Mouse (Mus musculus): Measurements from ENCODE around the gene Brk1. TPM values are rescaled to one million over a fixed set of nuclear protein-coding genes. Genes with fewer than 3 reads are reported as not detected.

The Brk1 gene
- polyA plus RNA-seq, 1 experiment, result 112 TPM

DNA sequence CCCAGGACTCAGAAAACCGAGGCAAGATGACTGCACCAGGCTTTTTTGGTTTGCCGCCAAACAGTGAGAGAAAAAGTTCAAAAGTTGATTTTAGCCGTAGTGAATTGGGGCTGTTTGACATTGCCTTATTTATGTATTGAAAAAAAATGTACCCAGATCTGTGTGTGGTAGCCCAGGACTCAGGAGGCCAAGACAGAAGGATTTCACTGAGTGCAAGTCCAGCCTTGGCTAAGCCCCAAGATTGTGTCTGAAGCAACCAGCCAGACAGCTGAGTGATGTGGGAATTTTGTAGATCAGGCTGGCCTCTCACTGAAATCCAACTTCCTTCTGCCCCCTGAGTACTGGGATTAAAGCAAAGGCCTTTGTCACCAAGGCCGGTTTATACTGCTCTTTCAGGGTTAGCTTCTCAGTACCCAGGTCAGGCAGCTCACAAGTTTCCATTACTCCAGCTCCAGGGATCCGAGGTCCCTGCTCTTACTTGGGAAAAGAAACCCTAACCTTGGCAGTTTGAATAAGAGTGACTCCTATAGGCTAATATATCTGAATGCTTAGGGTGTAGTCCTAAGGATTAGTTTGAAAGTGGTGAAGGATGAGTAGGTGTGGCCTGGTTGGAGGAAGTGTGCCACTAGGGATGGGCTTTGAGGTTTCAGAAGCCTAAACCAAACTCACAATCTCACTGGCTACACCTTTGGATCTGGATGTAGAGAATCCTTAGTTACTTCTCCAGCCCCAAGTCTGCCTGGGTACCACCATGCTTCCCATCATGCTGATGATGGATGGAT is 20.6 kb downstream of the Brk1 start:
- H3K27ac ChIP-seq (ENCODE audit: control insufficient read depth, insufficient read depth, low read depth, low read length, poor library complexity), result no peak overlapping the region
- no peaks in the 10 kb centered on the region; the same call in 1 of the 2 replicates for H3K4me1 ChIP-seq (ENCODE audit: control insufficient read depth, insufficient read depth, low read length)
- no peak overlapping the region for H3K4me3 ChIP-seq (replicated peaks; ENCODE audit: control insufficient read depth, low read depth, low read length)
- TF ChIP-seq CTCF (IDR thresholded peaks at IDR 0.05; ENCODE audit: control insufficient read depth, insufficient read depth, low read length) (no peak), POLR2A (IDR thresholded peaks at IDR 0.05; ENCODE audit: borderline replicate concordance, control insufficient read depth, low read depth, low read length) (no peak)
- WGBS, result 63% methylated on average over 5 of the region's 5 CpGs

DNA sequence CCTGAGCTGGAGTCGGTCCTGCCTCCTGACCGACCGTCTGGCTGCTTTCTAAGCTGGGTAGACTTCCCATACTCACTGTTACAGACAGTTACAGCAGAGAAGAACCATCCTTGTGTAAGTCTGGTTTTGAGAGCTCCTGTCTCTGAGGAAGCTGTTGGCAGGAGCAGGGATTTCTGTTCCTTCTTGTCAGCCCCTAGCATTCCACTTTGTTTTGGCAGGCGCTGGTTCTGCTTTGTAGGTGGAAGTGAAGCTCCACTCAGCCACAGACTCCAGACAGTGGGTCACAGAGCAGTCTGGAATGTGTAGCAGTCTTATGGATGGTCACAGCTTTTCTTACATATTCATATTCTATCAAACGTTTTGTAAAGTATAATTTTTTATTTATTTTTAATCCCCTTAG is 25.8 kb downstream of the Brk1 start:
- WGBS, result 71% methylated on average over 5 of the region's 5 CpGs
- no peak for TF ChIP-seq CTCF (IDR thresholded peaks at IDR 0.05; ENCODE audit: control insufficient read depth, insufficient read depth, low read length)
- no peak for TF ChIP-seq POLR2A (IDR thresholded peaks at IDR 0.05; ENCODE audit: borderline replicate concordance, control insufficient read depth, low read depth, low read length)
- no peak overlapping the region for H3K27ac ChIP-seq (ENCODE audit: control insufficient read depth, insufficient read depth, low read depth, low read length, poor library complexity)
- no peaks in the 10 kb centered on the region; the same call in 1 of the 2 replicates for H3K4me1 ChIP-seq (ENCODE audit: control insufficient read depth, insufficient read depth, low read length)
- no peak overlapping the region for H3K4me3 ChIP-seq (replicated peaks; ENCODE audit: control insufficient read depth, low read depth, low read length)

DNA sequence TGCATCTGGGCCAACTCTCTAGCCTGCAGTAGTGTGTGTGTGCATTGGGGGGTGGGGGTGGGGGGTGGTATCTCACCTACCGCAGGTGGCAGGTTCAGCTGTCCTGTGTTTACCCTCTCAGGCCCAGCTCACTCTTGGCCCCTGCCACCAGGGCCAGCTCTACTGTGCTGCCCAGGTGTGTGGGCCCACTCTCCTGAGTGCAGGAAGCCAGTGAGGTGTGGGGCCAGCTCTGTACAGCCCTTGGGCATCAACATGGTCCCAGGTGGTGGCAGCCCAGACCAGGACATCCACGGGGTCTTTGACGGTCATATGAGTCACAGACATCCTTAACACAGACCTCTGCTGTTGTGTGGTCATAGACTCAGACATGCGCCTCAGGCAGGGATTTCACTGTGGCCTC is 28.3 kb downstream of the Brk1 start:
- TF ChIP-seq CTCF (IDR thresholded peaks at IDR 0.05; ENCODE audit: control insufficient read depth, insufficient read depth, low read length), result no peak
- TF ChIP-seq POLR2A (IDR thresholded peaks at IDR 0.05; ENCODE audit: borderline replicate concordance, control insufficient read depth, low read depth, low read length), result no peak
- no peak overlapping the region for H3K4me3 ChIP-seq (replicated peaks; ENCODE audit: control insufficient read depth, low read depth, low read length)
- H3K4me1 ChIP-seq (ENCODE audit: control insufficient read depth, insufficient read depth, low read length), result no peaks in the 10 kb centered on the region
- WGBS, result 93% methylated on average over 4 of the region's 4 CpGs
- no peak overlapping the region for H3K27ac ChIP-seq (ENCODE audit: control insufficient read depth, insufficient read depth, low read depth, low read length, poor library complexity)

DNA sequence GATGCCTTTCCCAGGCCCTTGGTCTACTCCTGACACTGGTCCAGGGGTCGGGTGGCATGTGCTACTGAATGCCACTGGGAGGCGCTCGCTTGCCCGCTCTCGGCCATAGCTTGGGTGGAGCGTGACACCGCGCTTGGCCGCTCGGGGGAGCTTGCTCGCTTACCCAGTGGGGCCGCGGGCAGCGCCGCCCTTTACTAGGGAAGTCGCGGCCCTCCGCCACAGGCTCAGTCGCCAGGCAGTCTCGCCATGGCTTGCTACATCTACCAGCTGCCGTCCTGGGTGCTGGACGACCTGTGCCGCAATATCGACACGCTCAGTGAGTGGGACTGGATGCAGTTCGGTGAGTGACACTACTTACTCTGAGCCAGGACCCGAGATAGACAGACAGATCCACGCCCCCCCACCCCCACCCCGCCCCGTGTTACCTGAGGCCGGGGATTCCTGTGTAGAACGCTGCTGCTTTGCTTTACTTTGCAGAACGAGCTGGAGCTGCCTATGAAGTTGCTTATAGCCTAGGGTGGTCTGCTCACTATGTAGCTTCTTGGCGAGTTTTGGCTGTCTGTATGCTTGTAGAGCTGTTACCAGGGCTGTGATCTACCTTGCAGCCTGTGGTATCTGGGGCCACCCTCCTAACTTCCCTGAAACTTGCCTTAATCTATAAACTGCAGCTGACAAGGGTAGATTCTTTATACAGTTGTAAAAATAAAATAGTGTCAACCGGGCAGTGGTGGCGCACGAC is 33.9 kb downstream of the Brk1 start, which contains the start of gene Irak2:
Gene Irak2, plus strand, starts transcription at position 166 of the 739 bp plus-strand sequence.
- no peaks in the 10 kb centered on the region; the same call in 1 of the 2 replicates for H3K4me1 ChIP-seq (ENCODE audit: control insufficient read depth, insufficient read depth, low read length)
- H3K4me3 ChIP-seq (replicated peaks; ENCODE audit: control insufficient read depth, low read depth, low read length), result peak within 1 kb of the TSS; percentile 91
- 3% methylated on average over 37 of the region's 37 CpGs for WGBS
- H3K27ac ChIP-seq (ENCODE audit: control insufficient read depth, insufficient read depth, low read depth, low read length, poor library complexity), result peak within 1 kb of the TSS; percentile 49
- TF ChIP-seq CTCF (IDR thresholded peaks at IDR 0.05; ENCODE audit: control insufficient read depth, insufficient read depth, low read length) (peak; percentile 96), POLR2A (IDR thresholded peaks at IDR 0.05; ENCODE audit: borderline replicate concordance, control insufficient read depth, low read depth, low read length) (peak; percentile 93)

DNA sequence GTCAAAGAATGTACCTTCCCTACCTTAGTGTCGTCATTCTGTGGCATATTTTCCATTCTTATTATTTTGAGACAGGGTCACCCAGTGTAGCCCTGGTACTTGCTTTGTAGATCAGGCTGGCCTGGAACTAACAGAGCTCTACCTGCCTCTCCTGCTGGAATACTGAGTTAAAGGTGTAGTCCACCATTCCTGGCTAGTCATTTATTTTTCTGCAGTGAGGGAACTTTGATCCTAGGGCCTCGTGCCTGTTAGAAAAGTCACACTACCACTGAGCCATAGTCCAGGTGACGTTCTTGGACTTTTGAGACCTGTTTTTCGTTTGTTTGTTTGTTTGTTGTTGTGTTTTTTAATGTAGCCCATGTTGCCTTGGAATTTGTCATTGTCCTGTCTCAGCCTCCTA is 34.6 kb downstream of the Brk1 start:
- Histone ChIP-seq H3K4me3 (replicated peaks; ENCODE audit: control insufficient read depth, low read depth, low read length) (peak overlapping the region; percentile 37), H3K4me1 (ENCODE audit: control insufficient read depth, insufficient read depth, low read length) (peaks cover 1% of the 10 kb centered on the region; the same call in 1 of the 2 replicates), H3K27ac (ENCODE audit: control insufficient read depth, insufficient read depth, low read depth, low read length, poor library complexity) (no peak overlapping the region)
- 76% methylated on average over 4 of the region's 4 CpGs for WGBS
- TF ChIP-seq POLR2A (IDR thresholded peaks at IDR 0.05; ENCODE audit: borderline replicate concordance, control insufficient read depth, low read depth, low read length) (no peak), CTCF (IDR thresholded peaks at IDR 0.05; ENCODE audit: control insufficient read depth, insufficient read depth, low read length) (no peak)

DNA sequence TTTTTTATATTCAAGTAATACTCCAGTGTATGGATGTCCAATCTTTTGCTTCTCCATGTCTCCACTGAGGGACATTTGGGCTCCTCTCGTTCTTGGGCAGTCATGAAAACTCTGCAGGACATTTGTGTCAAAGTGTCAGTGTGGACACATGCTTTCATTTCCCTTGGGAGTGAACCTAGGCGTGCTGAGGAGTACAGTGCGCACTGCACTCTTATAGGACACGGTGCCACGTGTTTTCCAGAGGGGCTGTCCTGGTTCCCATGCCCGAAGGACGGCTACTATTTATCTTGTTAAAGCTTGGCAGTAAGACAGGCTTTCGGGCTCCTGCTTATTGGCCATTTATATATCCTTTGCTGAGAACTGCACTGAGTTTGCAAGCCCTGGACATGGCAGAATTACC is 38.0 kb downstream of the Brk1 start:
- Histone ChIP-seq H3K4me3 (replicated peaks; ENCODE audit: control insufficient read depth, low read depth, low read length) (no peak overlapping the region), H3K27ac (ENCODE audit: control insufficient read depth, insufficient read depth, low read depth, low read length, poor library complexity) (no peak overlapping the region), H3K4me1 (ENCODE audit: control insufficient read depth, insufficient read depth, low read length) (peaks cover 3% of the 10 kb centered on the region; the same call in 1 of the 2 replicates)
- no peak for TF ChIP-seq CTCF (IDR thresholded peaks at IDR 0.05; ENCODE audit: control insufficient read depth, insufficient read depth, low read length)
- TF ChIP-seq POLR2A (IDR thresholded peaks at IDR 0.05; ENCODE audit: borderline replicate concordance, control insufficient read depth, low read depth, low read length), result no peak
- 91% methylated on average over 8 of the region's 8 CpGs for WGBS

DNA sequence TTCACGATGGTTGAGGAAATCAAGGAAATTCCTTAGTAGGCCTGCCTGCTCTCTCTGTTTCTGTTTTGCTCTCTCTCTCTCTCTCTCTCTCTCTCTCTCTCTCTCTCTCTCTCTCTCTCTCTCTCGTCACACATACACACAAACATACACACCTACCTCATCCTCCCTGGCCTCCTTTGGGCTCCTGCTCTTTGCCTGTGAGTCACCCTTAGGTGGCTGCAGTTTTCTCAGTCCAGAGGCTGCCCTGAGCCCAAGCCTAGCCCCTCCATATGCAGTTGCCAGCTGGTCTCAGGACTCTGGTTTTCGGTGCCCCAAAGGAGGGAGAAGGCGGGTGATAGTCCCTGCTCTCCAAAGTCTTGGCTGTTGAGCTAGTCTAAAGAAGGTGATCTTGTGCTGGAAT is 38.4 kb downstream of the Brk1 start:
- 81% methylated on average over 4 of the region's 4 CpGs for WGBS
- no peak overlapping the region for H3K27ac ChIP-seq (ENCODE audit: control insufficient read depth, insufficient read depth, low read depth, low read length, poor library complexity)
- peaks cover 3% of the 10 kb centered on the region; the same call in 1 of the 2 replicates for H3K4me1 ChIP-seq (ENCODE audit: control insufficient read depth, insufficient read depth, low read length)
- no peak overlapping the region for H3K4me3 ChIP-seq (replicated peaks; ENCODE audit: control insufficient read depth, low read depth, low read length)
- TF ChIP-seq CTCF (IDR thresholded peaks at IDR 0.05; ENCODE audit: control insufficient read depth, insufficient read depth, low read length), result no peak
- TF ChIP-seq POLR2A (IDR thresholded peaks at IDR 0.05; ENCODE audit: borderline replicate concordance, control insufficient read depth, low read depth, low read length), result no peak

DNA sequence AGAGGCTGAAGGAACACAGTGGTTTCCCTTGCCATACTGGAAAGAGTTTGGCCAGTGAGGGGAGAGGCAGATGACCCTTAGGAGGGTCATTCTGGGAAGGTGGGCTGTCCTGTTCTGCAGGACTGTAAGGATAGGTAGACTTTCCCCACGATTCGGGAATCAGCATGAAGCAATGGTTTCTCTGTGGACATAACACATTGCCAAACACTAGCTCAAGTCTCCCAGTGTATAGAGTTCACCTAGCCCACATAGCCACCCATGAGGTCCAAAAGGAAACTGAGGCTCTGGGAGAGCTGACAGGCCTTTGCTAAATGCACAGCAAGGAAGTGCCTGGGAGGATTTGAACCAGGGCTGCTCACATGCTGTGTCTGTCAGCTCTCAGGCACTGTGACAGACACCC is 39.4 kb downstream of the Brk1 start:
- WGBS, result 37% methylated on average over 2 of the region's 2 CpGs
- Histone ChIP-seq H3K4me3 (replicated peaks; ENCODE audit: control insufficient read depth, low read depth, low read length) (no peak overlapping the region), H3K4me1 (ENCODE audit: control insufficient read depth, insufficient read depth, low read length) (peaks cover 3% of the 10 kb centered on the region; the same call in 1 of the 2 replicates), H3K27ac (ENCODE audit: control insufficient read depth, insufficient read depth, low read depth, low read length, poor library complexity) (no peak overlapping the region; the same call in 1 of the 2 replicates)
- TF ChIP-seq POLR2A (IDR thresholded peaks at IDR 0.05; ENCODE audit: borderline replicate concordance, control insufficient read depth, low read depth, low read length), result no peak
- TF ChIP-seq CTCF (IDR thresholded peaks at IDR 0.05; ENCODE audit: control insufficient read depth, insufficient read depth, low read length), result no peak
